Mouse (Mus musculus) gastrocnemius, postnatal 10 days (tissue): ENCODE measurements around the gene Dock3. TPM values are rescaled to one million over a fixed set of nuclear protein-coding genes. Genes with fewer than 3 reads are reported as not detected.

Source experiments
- DNase-seq: peaks from one replicate; pipeline ENCODE4 v3.0.0; 2021; ENCODE audit warnings: mixed read lengths
- total RNA-seq, 2 experiments: library from RNA; stranded (reverse); gene quantifications; 2 replicates each; pipeline ENCODE4 v1.2.3; 2021

The Dock3 gene
- total RNA-seq, 2 experiments from 2014 or later = 0.27 to 0.70 TPM

GRCm38 (mm10) chr9:107027586-107027985, 204.1 kb downstream of the Dock3 start:
- no peak for DNase-seq

- no peak for DNase-seq
Measured at GRCm38 (mm10) chr9:107009841-107010240, 221.9 kb downstream of the Dock3 start.

- no peak for DNase-seq
Measured at GRCm38 (mm10) chr9:107003187-107003586, 228.5 kb downstream of the Dock3 start.

- DNase-seq = peak; percentile 9
Measured at GRCm38 (mm10) chr9:106970742-106971141, 261.0 kb downstream of the Dock3 start.

- DNase-seq = no peak
Measured at GRCm38 (mm10) chr9:106958452-106958851, 273.3 kb downstream of the Dock3 start.

GRCm38 (mm10) chr9:106955486-106955885, 276.2 kb downstream of the Dock3 start:
- no peak for DNase-seq

- DNase-seq = no peak
Measured at GRCm38 (mm10) chr9:106934998-106935397, 296.7 kb downstream of the Dock3 start.

- no peak for DNase-seq
Measured at GRCm38 (mm10) chr9:106914878-106915277, 316.8 kb downstream of the Dock3 start.

GRCm38 (mm10) chr9:106913759-106914158, 317.9 kb downstream of the Dock3 start:
- no peak for DNase-seq

GRCm38 (mm10) chr9:106911624-106912023, 320.1 kb downstream of the Dock3 start:
- no peak for DNase-seq

GRCm38 (mm10) chr9:106908715-106909114, 323.0 kb downstream of the Dock3 start:
- no peak for DNase-seq

GRCm38 (mm10) chr9:106908174-106908573, 323.5 kb downstream of the Dock3 start:
- no peak for DNase-seq

- DNase-seq = no peak
Measured at GRCm38 (mm10) chr9:106906597-106906996, 325.1 kb downstream of the Dock3 start.

GRCm38 (mm10) chr9:106903791-106904134, 327.9 kb downstream of the Dock3 start:
- DNase-seq = no peak

GRCm38 (mm10) chr9:106903099-106903790, 328.5 kb downstream of the Dock3 start:
- DNase-seq = no peak

- DNase-seq = no peak
Measured at GRCm38 (mm10) chr9:106901596-106901995, 330.1 kb downstream of the Dock3 start.

- no peak for DNase-seq
Measured at GRCm38 (mm10) chr9:106898901-106899300, 332.8 kb downstream of the Dock3 start.

GRCm38 (mm10) chr9:106893327-106893726, 338.4 kb downstream of the Dock3 start:
- no peak for DNase-seq

GRCm38 (mm10) chr9:106892552-106892875, 339.2 kb downstream of the Dock3 start:
- DNase-seq = peak; percentile 55

- DNase-seq = peak; percentile 89
Measured at GRCm38 (mm10) chr9:106891829-106892551, 339.7 kb downstream of the Dock3 start, which contains the start of gene Manf. TSS of gene Manf (minus strand) at chr9:106891979.

GRCm38 (mm10) chr9:106891341-106891741, 340.4 kb downstream of the Dock3 start:
- DNase-seq = no peak

GRCm38 (mm10) chr9:106890496-106891240, 341.0 kb downstream of the Dock3 start:
- no peak for DNase-seq

GRCm38 (mm10) chr9:106889321-106889720, 342.4 kb downstream of the Dock3 start:
- DNase-seq = no peak
